Mouse (Mus musculus): ENCODE results near the gene Panx2. TPM values are rescaled to one million over a fixed set of nuclear protein-coding genes. Genes with fewer than 3 reads are reported as not detected.

Gene Panx2
- polyA plus RNA-seq, 1 experiment from 2014 or later: 0.94 TPM

DNA sequence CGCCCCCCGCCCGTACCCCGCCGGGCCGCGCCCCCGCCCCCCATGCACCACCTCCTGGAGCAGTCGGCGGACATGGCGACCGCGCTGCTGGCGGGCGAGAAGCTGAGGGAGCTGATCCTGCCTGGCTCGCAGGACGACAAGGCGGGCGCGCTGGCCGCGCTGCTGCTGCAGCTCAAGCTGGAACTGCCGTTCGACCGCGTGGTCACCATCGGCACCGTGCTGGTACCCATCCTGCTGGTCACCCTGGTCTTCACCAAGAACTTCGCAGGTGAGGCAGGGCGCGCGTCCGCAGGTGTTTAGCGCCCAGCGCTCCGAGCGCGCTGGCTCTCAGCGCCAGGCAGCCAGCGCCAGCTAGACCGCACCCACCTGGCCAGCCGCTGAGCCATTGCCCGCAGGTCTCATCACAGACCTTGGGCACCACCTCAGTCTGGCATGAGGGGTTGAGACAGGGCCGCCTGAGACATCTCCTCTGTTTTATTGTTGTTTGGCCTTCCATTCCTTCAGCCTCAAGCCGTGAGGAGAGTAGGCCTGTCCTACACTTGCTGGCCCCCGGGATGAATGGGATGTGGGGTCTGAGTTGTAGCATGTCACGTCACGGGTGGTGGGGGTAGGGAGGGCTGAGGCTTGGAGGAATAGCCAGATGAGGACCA, 623 bp downstream of the Panx2 start:
- peak overlapping the region; percentile 72 for H3K4me3 ChIP-seq (ENCODE audit: low read depth, low read length)
- peak overlapping the region; percentile 73 for H3K4me2 ChIP-seq (replicated peaks; ENCODE audit: low read depth, low read length)
- no peaks in the 10 kb centered on the region for H3K9me3 ChIP-seq (ENCODE audit: control insufficient read depth, low read length)
- H3K4me1 ChIP-seq (replicated peaks; ENCODE audit: control insufficient read depth, insufficient read depth, low read length): no peaks in the 10 kb centered on the region
- peak overlapping the region; percentile 77 for H3K9ac ChIP-seq (ENCODE audit: low read depth, low read length)
- no peaks in the 10 kb centered on the region for H3K36me3 ChIP-seq (ENCODE audit: control insufficient read depth, insufficient read depth, low read length)
- 2% methylated on average over 38 of the region's 48 CpGs for WGBS
- DNase-seq (ENCODE audit: low spot score) (peak; percentile 55), ATAC-seq (ENCODE audit: low FRiP score) (peak; percentile 70)
- H3K27me3 ChIP-seq (ENCODE audit: control insufficient read depth, insufficient read depth, low read length): peaks cover 12% of the 10 kb centered on the region; the same call in 1 of the 2 replicates
- H3K27ac ChIP-seq (ENCODE audit: low read depth, low read length): no peak overlapping the region

DNA sequence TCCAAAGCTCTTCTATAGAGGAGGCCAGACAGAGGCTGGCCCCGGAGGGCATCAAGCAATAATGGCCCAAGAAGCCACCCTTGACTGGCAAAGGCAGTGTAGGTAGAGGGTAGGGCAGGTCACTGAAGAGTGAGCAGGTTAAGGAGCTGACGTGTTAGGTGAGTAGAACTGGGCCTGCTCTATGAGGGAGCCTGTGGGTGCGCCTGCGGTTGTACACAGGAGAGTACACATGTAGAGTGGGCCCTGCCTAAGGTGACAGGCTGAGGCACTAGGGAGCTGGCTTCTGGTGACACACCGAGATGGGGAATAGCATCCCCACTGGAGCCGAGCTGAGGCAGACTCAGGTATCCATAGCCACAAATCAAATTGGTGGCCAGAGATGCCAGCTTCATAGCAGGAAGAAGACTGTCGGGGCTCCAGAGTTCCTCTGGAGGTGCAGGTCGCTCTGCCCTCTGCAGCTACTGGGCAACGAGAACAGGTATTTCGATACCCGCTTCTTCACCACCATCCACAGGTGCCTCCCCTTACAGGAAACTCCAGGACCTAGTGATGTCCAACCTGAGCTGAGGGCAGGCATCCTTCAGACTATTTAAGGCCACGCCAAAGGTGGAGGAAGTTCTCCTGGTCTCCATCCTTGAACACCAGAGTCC, 1.4 kb downstream of the Panx2 start:
- 89% methylated on average over 12 of the region's 12 CpGs for WGBS
- no peak overlapping the region for H3K27ac ChIP-seq (ENCODE audit: low read depth, low read length)
- H3K27me3 ChIP-seq (ENCODE audit: control insufficient read depth, insufficient read depth, low read length): peaks cover 12% of the 10 kb centered on the region; the same call in 1 of the 2 replicates
- ATAC-seq (ENCODE audit: low FRiP score) (no peak), DNase-seq (ENCODE audit: low spot score) (no peak)
- no peak overlapping the region for H3K9ac ChIP-seq (ENCODE audit: low read depth, low read length)
- H3K4me2 ChIP-seq (replicated peaks; ENCODE audit: low read depth, low read length): peak overlapping the region; percentile 73; the same call in 1 of the 2 replicates
- no peaks in the 10 kb centered on the region for H3K36me3 ChIP-seq (ENCODE audit: control insufficient read depth, insufficient read depth, low read length)
- H3K4me1 ChIP-seq (replicated peaks; ENCODE audit: control insufficient read depth, insufficient read depth, low read length): no peaks in the 10 kb centered on the region
- no peaks in the 10 kb centered on the region for H3K9me3 ChIP-seq (ENCODE audit: control insufficient read depth, low read length)
- H3K4me3 ChIP-seq (ENCODE audit: low read depth, low read length): 0 out of 2 replicates have a peak overlapping the region, but pooled peaks have one; percentile 2

DNA sequence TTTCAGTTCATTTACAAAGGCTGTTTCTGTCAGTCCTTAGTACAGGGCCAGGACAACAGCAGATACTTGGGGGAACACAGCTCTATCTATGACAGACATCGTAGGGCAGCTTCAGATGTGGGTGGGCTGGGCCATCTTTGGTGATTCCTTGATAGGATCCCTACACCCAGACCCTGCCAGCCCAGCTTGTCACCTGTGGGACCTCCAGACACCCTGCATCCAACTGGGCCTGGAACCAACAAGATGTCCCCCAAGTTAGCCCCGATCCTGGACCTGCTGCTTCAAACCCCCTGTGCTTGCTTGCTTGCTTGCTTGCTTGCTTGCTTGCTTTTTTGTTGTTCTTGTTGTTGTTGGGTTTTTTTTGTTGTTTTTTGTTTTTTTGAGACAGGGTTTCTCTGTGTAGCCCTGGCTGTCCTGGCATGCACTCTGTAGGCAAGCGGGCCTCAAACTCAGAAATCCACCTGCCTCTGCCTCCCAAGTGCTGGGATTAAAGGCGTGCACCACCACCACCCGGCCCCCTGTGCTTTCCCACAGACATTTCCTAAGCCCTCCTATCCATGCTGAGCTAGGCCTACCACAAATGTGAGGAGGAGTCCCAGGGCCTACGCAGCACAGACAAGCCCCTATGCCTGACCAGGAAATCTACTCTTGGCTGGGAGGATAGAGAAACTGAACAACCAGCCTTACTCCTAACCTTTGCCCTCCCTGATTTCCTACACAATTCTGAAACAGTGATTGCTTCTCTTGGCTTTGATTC, 2.4 kb downstream of the Panx2 start:
- Histone ChIP-seq H3K9me3 (ENCODE audit: control insufficient read depth, low read length) (no peaks in the 10 kb centered on the region), H3K27ac (ENCODE audit: low read depth, low read length) (no peak overlapping the region), H3K36me3 (ENCODE audit: control insufficient read depth, insufficient read depth, low read length) (no peaks in the 10 kb centered on the region), H3K27me3 (ENCODE audit: control insufficient read depth, insufficient read depth, low read length) (peaks cover 18% of the 10 kb centered on the region), H3K4me2 (replicated peaks; ENCODE audit: low read depth, low read length) (no peak overlapping the region), H3K9ac (ENCODE audit: low read depth, low read length) (no peak overlapping the region), H3K4me1 (replicated peaks; ENCODE audit: control insufficient read depth, insufficient read depth, low read length) (no peaks in the 10 kb centered on the region), H3K4me3 (ENCODE audit: low read depth, low read length) (no peak overlapping the region)
- ATAC-seq (ENCODE audit: low FRiP score) (no peak), DNase-seq (ENCODE audit: low spot score) (no peak)
- 90% methylated on average over 6 of the region's 6 CpGs for WGBS

DNA sequence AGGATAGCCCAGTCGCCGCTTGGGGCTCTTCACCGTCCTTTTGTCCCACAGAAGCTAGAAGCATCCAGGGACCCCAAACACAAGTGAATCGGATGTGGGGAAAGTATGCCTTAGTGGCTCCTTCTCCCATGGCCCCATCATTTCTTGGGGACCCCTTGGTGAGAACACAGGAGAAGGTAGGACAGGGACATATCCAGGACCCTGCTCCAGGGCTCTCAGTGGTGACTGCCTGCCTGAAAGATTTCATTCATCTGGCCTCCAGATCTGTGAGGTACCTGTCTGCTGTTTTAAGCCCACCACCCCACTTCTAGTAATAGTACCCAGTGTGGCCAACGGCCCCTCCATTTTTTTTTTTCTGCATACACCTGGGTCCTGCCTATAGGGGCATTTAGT, 3.0 kb downstream of the Panx2 start:
- WGBS: 89% methylated on average over 5 of the region's 5 CpGs
- ATAC-seq (ENCODE audit: low FRiP score) (no peak), DNase-seq (ENCODE audit: low spot score) (no peak)
- no peaks in the 10 kb centered on the region for H3K9me3 ChIP-seq (ENCODE audit: control insufficient read depth, low read length)
- H3K4me1 ChIP-seq (replicated peaks; ENCODE audit: control insufficient read depth, insufficient read depth, low read length): no peaks in the 10 kb centered on the region
- H3K9ac ChIP-seq (ENCODE audit: low read depth, low read length): no peak overlapping the region
- no peak overlapping the region for H3K4me3 ChIP-seq (ENCODE audit: low read depth, low read length)
- no peaks in the 10 kb centered on the region for H3K36me3 ChIP-seq (ENCODE audit: control insufficient read depth, insufficient read depth, low read length)
- H3K27me3 ChIP-seq (ENCODE audit: control insufficient read depth, insufficient read depth, low read length): peaks cover 23% of the 10 kb centered on the region
- no peak overlapping the region for H3K4me2 ChIP-seq (replicated peaks; ENCODE audit: low read depth, low read length)
- no peak overlapping the region for H3K27ac ChIP-seq (ENCODE audit: low read depth, low read length)

DNA sequence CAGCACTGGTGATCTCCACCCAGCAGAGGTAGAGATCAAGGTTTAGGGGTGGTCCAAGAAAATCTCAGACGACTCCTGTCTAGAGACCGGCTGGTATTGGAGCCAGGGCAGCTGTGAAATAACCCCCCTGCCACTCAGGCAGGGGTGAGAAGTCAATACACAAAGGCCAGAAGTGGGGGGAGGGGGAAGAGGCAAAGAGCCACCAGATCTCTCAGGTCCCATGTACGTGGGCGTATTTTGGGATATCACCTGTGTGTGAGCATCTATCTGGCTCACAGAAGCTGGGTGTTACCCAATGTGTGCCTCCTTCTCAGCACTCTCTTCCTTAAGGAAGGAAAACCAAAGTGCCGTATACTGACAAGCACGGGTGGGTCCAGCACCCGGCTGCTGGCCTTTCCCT, 3.5 kb downstream of the Panx2 start:
- Histone ChIP-seq H3K36me3 (ENCODE audit: control insufficient read depth, insufficient read depth, low read length) (no peaks in the 10 kb centered on the region), H3K27me3 (ENCODE audit: control insufficient read depth, insufficient read depth, low read length) (peaks cover 27% of the 10 kb centered on the region), H3K4me1 (replicated peaks; ENCODE audit: control insufficient read depth, insufficient read depth, low read length) (no peaks in the 10 kb centered on the region), H3K9me3 (ENCODE audit: control insufficient read depth, low read length) (no peaks in the 10 kb centered on the region), H3K27ac (ENCODE audit: low read depth, low read length) (no peak overlapping the region), H3K9ac (ENCODE audit: low read depth, low read length) (no peak overlapping the region), H3K4me3 (ENCODE audit: low read depth, low read length) (no peak overlapping the region), H3K4me2 (replicated peaks; ENCODE audit: low read depth, low read length) (no peak overlapping the region)
- no peak for DNase-seq (ENCODE audit: low spot score)
- ATAC-seq (ENCODE audit: low FRiP score): no peak
- 83% methylated on average over 7 of the region's 7 CpGs for WGBS

DNA sequence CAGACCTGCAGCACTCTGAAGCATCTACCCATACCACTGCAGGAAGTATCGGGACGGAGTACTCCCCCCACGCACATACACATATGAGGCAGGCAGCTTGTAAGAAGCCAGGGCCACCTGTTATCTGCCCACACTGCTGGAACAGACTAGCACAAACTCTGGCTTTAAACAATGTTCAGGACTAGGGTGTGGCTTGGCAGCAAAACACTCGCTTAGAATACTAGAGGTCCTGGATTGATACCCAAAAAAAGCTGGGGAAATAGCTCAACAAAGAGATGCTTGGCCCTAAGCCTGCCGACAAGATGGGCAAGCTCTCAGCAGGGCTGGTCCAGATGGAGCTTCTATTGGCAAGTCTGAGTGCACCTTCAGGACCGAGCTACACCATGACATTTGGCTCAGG, 4.0 kb downstream of the Panx2 start:
- Histone ChIP-seq H3K4me1 (replicated peaks; ENCODE audit: control insufficient read depth, insufficient read depth, low read length) (no peaks in the 10 kb centered on the region), H3K9ac (ENCODE audit: low read depth, low read length) (no peak overlapping the region), H3K36me3 (ENCODE audit: control insufficient read depth, insufficient read depth, low read length) (no peaks in the 10 kb centered on the region), H3K4me3 (ENCODE audit: low read depth, low read length) (no peak overlapping the region), H3K9me3 (ENCODE audit: control insufficient read depth, low read length) (no peaks in the 10 kb centered on the region), H3K4me2 (replicated peaks; ENCODE audit: low read depth, low read length) (no peak overlapping the region), H3K27ac (ENCODE audit: low read depth, low read length) (no peak overlapping the region), H3K27me3 (ENCODE audit: control insufficient read depth, insufficient read depth, low read length) (peaks cover 27% of the 10 kb centered on the region)
- ATAC-seq (ENCODE audit: low FRiP score) (no peak), DNase-seq (ENCODE audit: low spot score) (no peak)
- 81% methylated on average over 6 of the region's 6 CpGs for WGBS

DNA sequence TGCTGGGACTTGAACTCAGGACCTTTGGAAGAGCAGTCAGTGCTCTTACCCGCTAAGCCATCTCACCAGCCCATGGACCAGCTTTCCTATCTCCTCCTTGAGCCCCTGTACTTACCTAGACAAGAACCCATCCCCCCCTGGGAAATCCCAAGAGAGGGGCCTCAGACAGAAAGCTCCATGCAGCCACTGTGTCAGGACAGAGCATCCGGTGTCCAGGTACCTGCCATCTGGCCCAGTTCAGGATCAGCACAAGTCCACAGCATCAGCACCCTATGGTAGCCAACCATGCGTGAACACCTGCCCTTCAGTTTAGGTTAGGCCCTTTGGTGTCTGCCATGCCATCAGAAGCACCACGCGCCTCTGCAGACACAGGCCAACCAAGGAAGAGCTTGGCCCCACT, 5.4 kb downstream of the Panx2 start:
- peaks cover 31% of the 10 kb centered on the region for H3K27me3 ChIP-seq (ENCODE audit: control insufficient read depth, insufficient read depth, low read length)
- no peak overlapping the region for H3K27ac ChIP-seq (ENCODE audit: low read depth, low read length)
- no peaks in the 10 kb centered on the region for H3K9me3 ChIP-seq (ENCODE audit: control insufficient read depth, low read length)
- DNase-seq (ENCODE audit: low spot score) (no peak), ATAC-seq (ENCODE audit: low FRiP score) (no peak)
- H3K4me1 ChIP-seq (replicated peaks; ENCODE audit: control insufficient read depth, insufficient read depth, low read length): no peaks in the 10 kb centered on the region
- H3K4me3 ChIP-seq (ENCODE audit: low read depth, low read length): no peak overlapping the region
- no peak overlapping the region for H3K9ac ChIP-seq (ENCODE audit: low read depth, low read length)
- no peak overlapping the region for H3K4me2 ChIP-seq (replicated peaks; ENCODE audit: low read depth, low read length)
- no peaks in the 10 kb centered on the region for H3K36me3 ChIP-seq (ENCODE audit: control insufficient read depth, insufficient read depth, low read length)
- WGBS: 91% methylated on average over 5 of the region's 5 CpGs

DNA sequence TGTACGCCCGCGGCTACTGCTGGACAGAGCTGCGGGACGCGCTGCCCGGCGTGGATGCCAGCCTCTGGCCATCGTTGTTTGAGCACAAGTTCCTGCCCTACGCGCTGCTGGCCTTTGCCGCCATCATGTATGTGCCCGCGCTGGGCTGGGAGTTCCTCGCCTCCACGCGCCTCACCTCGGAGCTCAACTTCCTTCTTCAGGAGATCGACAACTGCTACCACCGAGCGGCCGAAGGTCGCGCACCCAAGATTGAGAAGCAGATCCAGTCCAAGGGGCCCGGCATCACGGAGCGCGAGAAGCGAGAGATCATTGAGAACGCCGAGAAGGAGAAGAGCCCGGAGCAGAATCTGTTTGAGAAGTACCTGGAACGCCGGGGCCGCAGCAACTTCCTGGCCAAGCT, 8.1 kb downstream of the Panx2 start:
- H3K27me3 ChIP-seq (ENCODE audit: control insufficient read depth, insufficient read depth, low read length): peaks cover 31% of the 10 kb centered on the region
- no peaks in the 10 kb centered on the region for H3K4me1 ChIP-seq (replicated peaks; ENCODE audit: control insufficient read depth, insufficient read depth, low read length)
- H3K4me2 ChIP-seq (replicated peaks; ENCODE audit: low read depth, low read length): no peak overlapping the region
- ATAC-seq (ENCODE audit: low FRiP score): no peak
- WGBS: 32% methylated on average over 35 of the region's 35 CpGs
- H3K4me3 ChIP-seq (ENCODE audit: low read depth, low read length): 0 out of 2 replicates have a peak overlapping the region, but pooled peaks have one; percentile 12
- H3K36me3 ChIP-seq (ENCODE audit: control insufficient read depth, insufficient read depth, low read length): no peaks in the 10 kb centered on the region
- DNase-seq (ENCODE audit: low spot score): peak; percentile 15
- H3K27ac ChIP-seq (ENCODE audit: low read depth, low read length): no peak overlapping the region
- no peak overlapping the region for H3K9ac ChIP-seq (ENCODE audit: low read depth, low read length)
- no peaks in the 10 kb centered on the region for H3K9me3 ChIP-seq (ENCODE audit: control insufficient read depth, low read length)
